Mouse (Mus musculus): ENCODE measurements around the gene Paqr5. TPM values are rescaled to one million over a fixed set of nuclear protein-coding genes. Genes with fewer than 3 reads are reported as not detected.

The Paqr5 gene
- polyA plus RNA-seq, 1 experiment from 2014 or later: 1.1 TPM

GRCm38 (mm10) chr9:62025056-62025455, 1.6 kb downstream of the Paqr5 start:
- peaks cover 42% of the 10 kb centered on the region for H3K4me1 ChIP-seq
- no peaks in the 10 kb centered on the region for H3K9me3 ChIP-seq (replicated peaks)
- H3K27me3 ChIP-seq (ENCODE audit: low read depth, poor library complexity, severe bottlenecking): peaks cover 66% of the 10 kb centered on the region
- no peak for DNase-seq (ENCODE audit: low spot score)
- 51% methylated on average over 5 of the region's 5 CpGs for WGBS
- no peaks in the 10 kb centered on the region for H3K36me3 ChIP-seq
- no peak overlapping the region for H3K4me3 ChIP-seq
- no peak overlapping the region for H3K27ac ChIP-seq

- Histone ChIP-seq H3K4me3 (no peak overlapping the region), H3K36me3 (no peaks in the 10 kb centered on the region), H3K27ac (no peak overlapping the region), H3K4me1 (peaks cover 42% of the 10 kb centered on the region), H3K9me3 (replicated peaks) (no peaks in the 10 kb centered on the region), H3K27me3 (ENCODE audit: low read depth, poor library complexity, severe bottlenecking) (peaks cover 56% of the 10 kb centered on the region)
- no peak for DNase-seq (ENCODE audit: low spot score)
- 63% methylated on average over 4 of the region's 4 CpGs for WGBS
Observed at GRCm38 (mm10) chr9:62023879-62024278, 2.8 kb downstream of the Paqr5 start.

GRCm38 (mm10) chr9:62022961-62023680, 3.5 kb downstream of the Paqr5 start:
- 87% methylated on average over 6 of the region's 6 CpGs for WGBS
- H3K4me3 ChIP-seq: no peak overlapping the region
- peaks cover 42% of the 10 kb centered on the region for H3K4me1 ChIP-seq
- no peaks in the 10 kb centered on the region for H3K9me3 ChIP-seq (replicated peaks)
- no peak for DNase-seq (ENCODE audit: low spot score)
- H3K36me3 ChIP-seq: no peaks in the 10 kb centered on the region
- H3K27ac ChIP-seq: no peak overlapping the region
- peaks cover 48% of the 10 kb centered on the region for H3K27me3 ChIP-seq (ENCODE audit: low read depth, poor library complexity, severe bottlenecking)

- no peak for DNase-seq (ENCODE audit: low spot score)
- H3K4me3 ChIP-seq: no peak overlapping the region
- 45% methylated on average over 7 of the region's 7 CpGs for WGBS
- H3K36me3 ChIP-seq: no peaks in the 10 kb centered on the region
- H3K27me3 ChIP-seq (ENCODE audit: low read depth, poor library complexity, severe bottlenecking): peaks cover 34% of the 10 kb centered on the region
- H3K4me1 ChIP-seq: peaks cover 35% of the 10 kb centered on the region
- H3K9me3 ChIP-seq (replicated peaks): no peaks in the 10 kb centered on the region
- H3K27ac ChIP-seq: no peak overlapping the region
Observed at GRCm38 (mm10) chr9:62021583-62022120, 5.0 kb downstream of the Paqr5 start.

GRCm38 (mm10) chr9:62020259-62020658, 6.4 kb downstream of the Paqr5 start:
- H3K27me3 ChIP-seq (ENCODE audit: low read depth, poor library complexity, severe bottlenecking): peaks cover 20% of the 10 kb centered on the region
- H3K27ac ChIP-seq: no peak overlapping the region
- H3K4me1 ChIP-seq: peaks cover 31% of the 10 kb centered on the region
- WGBS: 85% methylated on average over 7 of the region's 7 CpGs
- no peaks in the 10 kb centered on the region for H3K36me3 ChIP-seq
- H3K9me3 ChIP-seq (replicated peaks): no peaks in the 10 kb centered on the region
- no peak overlapping the region for H3K4me3 ChIP-seq
- DNase-seq (ENCODE audit: low spot score): no peak

- Histone ChIP-seq H3K27ac (no peak overlapping the region), H3K4me3 (no peak overlapping the region), H3K4me1 (peaks cover 22% of the 10 kb centered on the region), H3K9me3 (replicated peaks) (no peaks in the 10 kb centered on the region), H3K36me3 (no peaks in the 10 kb centered on the region), H3K27me3 (ENCODE audit: low read depth, poor library complexity, severe bottlenecking) (peaks cover 2% of the 10 kb centered on the region; the same call in 1 of the 2 replicates)
- DNase-seq (ENCODE audit: low spot score): no peak
- 83% methylated on average over 14 of the region's 14 CpGs for WGBS
Observed at GRCm38 (mm10) chr9:62018229-62019093, 8.2 kb downstream of the Paqr5 start.

- Histone ChIP-seq H3K9me3 (replicated peaks) (no peaks in the 10 kb centered on the region), H3K36me3 (no peaks in the 10 kb centered on the region), H3K4me1 (peaks cover 18% of the 10 kb centered on the region), H3K27ac (no peak overlapping the region), H3K27me3 (ENCODE audit: low read depth, poor library complexity, severe bottlenecking) (no peaks in the 10 kb centered on the region), H3K4me3 (no peak overlapping the region)
- WGBS: 87% methylated on average over 6 of the region's 6 CpGs
- DNase-seq (ENCODE audit: low spot score): no peak
Observed at GRCm38 (mm10) chr9:62017329-62017728, 9.3 kb downstream of the Paqr5 start.

GRCm38 (mm10) chr9:62015504-62015903, 11.2 kb downstream of the Paqr5 start:
- no peaks in the 10 kb centered on the region for H3K27me3 ChIP-seq (ENCODE audit: low read depth, poor library complexity, severe bottlenecking)
- no peaks in the 10 kb centered on the region for H3K36me3 ChIP-seq
- no peaks in the 10 kb centered on the region for H3K9me3 ChIP-seq (replicated peaks)
- WGBS: 66% methylated on average over 3 of the region's 3 CpGs
- no peak overlapping the region for H3K27ac ChIP-seq
- DNase-seq (ENCODE audit: low spot score): no peak
- peaks cover 7% of the 10 kb centered on the region; the same call in 1 of the 2 replicates for H3K4me1 ChIP-seq
- no peak overlapping the region for H3K4me3 ChIP-seq

- Histone ChIP-seq H3K27ac (no peak overlapping the region), H3K4me1 (peaks cover 9% of the 10 kb centered on the region; the same call in 1 of the 2 replicates), H3K9me3 (replicated peaks) (no peaks in the 10 kb centered on the region), H3K27me3 (ENCODE audit: low read depth, poor library complexity, severe bottlenecking) (0 out of 2 replicates have a peak, but pooled peaks cover 1% of the 10 kb centered on the region), H3K4me3 (no peak overlapping the region), H3K36me3 (no peaks in the 10 kb centered on the region)
- 73% methylated on average over 12 of the region's 12 CpGs for WGBS
- no peak for DNase-seq (ENCODE audit: low spot score)
Observed at GRCm38 (mm10) chr9:62013316-62014097, 13.1 kb downstream of the Paqr5 start.

GRCm38 (mm10) chr9:62008360-62008759, 18.3 kb downstream of the Paqr5 start:
- no peaks in the 10 kb centered on the region for H3K9me3 ChIP-seq (replicated peaks)
- H3K27me3 ChIP-seq (ENCODE audit: low read depth, poor library complexity, severe bottlenecking): 0 out of 2 replicates have a peak, but pooled peaks cover 10% of the 10 kb centered on the region
- peaks cover 25% of the 10 kb centered on the region for H3K4me1 ChIP-seq
- no peak overlapping the region for H3K4me3 ChIP-seq
- WGBS: 83% methylated on average over 5 of the region's 5 CpGs
- H3K36me3 ChIP-seq: no peaks in the 10 kb centered on the region
- no peak for DNase-seq (ENCODE audit: low spot score)
- H3K27ac ChIP-seq: no peak overlapping the region

GRCm38 (mm10) chr9:62007028-62007427, 19.6 kb downstream of the Paqr5 start:
- Histone ChIP-seq H3K4me1 (peaks cover 24% of the 10 kb centered on the region), H3K9me3 (replicated peaks) (no peaks in the 10 kb centered on the region), H3K4me3 (no peak overlapping the region), H3K27me3 (ENCODE audit: low read depth, poor library complexity, severe bottlenecking) (0 out of 2 replicates have a peak, but pooled peaks cover 10% of the 10 kb centered on the region), H3K27ac (peak overlapping the region; percentile 46; the same call in 1 of the 2 replicates), H3K36me3 (no peaks in the 10 kb centered on the region)
- WGBS: 63% methylated on average over 4 of the region's 4 CpGs
- no peak for DNase-seq (ENCODE audit: low spot score)

GRCm38 (mm10) chr9:62003611-62004010, 23.0 kb downstream of the Paqr5 start:
- 0 out of 2 replicates have a peak, but pooled peaks cover 10% of the 10 kb centered on the region for H3K27me3 ChIP-seq (ENCODE audit: low read depth, poor library complexity, severe bottlenecking)
- no peaks in the 10 kb centered on the region for H3K9me3 ChIP-seq (replicated peaks)
- H3K27ac ChIP-seq: no peak overlapping the region
- H3K4me3 ChIP-seq: no peak overlapping the region
- H3K4me1 ChIP-seq: peaks cover 34% of the 10 kb centered on the region
- no peaks in the 10 kb centered on the region for H3K36me3 ChIP-seq
- 61% methylated on average over 2 of the region's 2 CpGs for WGBS
- DNase-seq (ENCODE audit: low spot score): no peak

Data from limb, embryonic 10.5 days (tissue).